Mouse (Mus musculus): ENCODE measurements around the gene BC049352. TPM values are rescaled to one million over a fixed set of nuclear protein-coding genes. Genes with fewer than 3 reads are reported as not detected.

BC049352 gene
- polyA plus RNA-seq, 1 experiment from 2014 or later, result not detected

GRCm38 (mm10) chr9:45251281-45251680 is 69.5 kb downstream of the BC049352 start:
- DNase-seq (ENCODE audit: low spot score) (no peak), ATAC-seq (no peak)
- H3K4me3 ChIP-seq (ENCODE audit: low read depth, low read length), result no peak overlapping the region
- 89% methylated on average over 3 of the region's 3 CpGs for WGBS
- H3K27me3 ChIP-seq (replicated peaks; ENCODE audit: control insufficient read depth, insufficient read depth, low read length), result no peaks in the 10 kb centered on the region
- no peak overlapping the region for H3K27ac ChIP-seq (ENCODE audit: low read depth, low read length)
- no peak overlapping the region for H3K9ac ChIP-seq (ENCODE audit: low read length)
- no peaks in the 10 kb centered on the region for H3K9me3 ChIP-seq (replicated peaks; ENCODE audit: control insufficient read depth, low read length)
- H3K4me1 ChIP-seq (ENCODE audit: control insufficient read depth, insufficient read depth, low read length), result no peaks in the 10 kb centered on the region
- H3K36me3 ChIP-seq (ENCODE audit: control insufficient read depth, insufficient read depth, low read length), result no peaks in the 10 kb centered on the region
- no peak overlapping the region for H3K4me2 ChIP-seq (ENCODE audit: low read length)

GRCm38 (mm10) chr9:45251990-45252389 is 70.2 kb downstream of the BC049352 start:
- H3K36me3 ChIP-seq (ENCODE audit: control insufficient read depth, insufficient read depth, low read length), result no peaks in the 10 kb centered on the region
- 80% methylated on average over 4 of the region's 4 CpGs for WGBS
- ATAC-seq, result no peak
- DNase-seq (ENCODE audit: low spot score), result no peak
- no peak overlapping the region for H3K4me3 ChIP-seq (ENCODE audit: low read depth, low read length)
- no peaks in the 10 kb centered on the region for H3K4me1 ChIP-seq (ENCODE audit: control insufficient read depth, insufficient read depth, low read length)
- no peak overlapping the region for H3K4me2 ChIP-seq (ENCODE audit: low read length)
- H3K9me3 ChIP-seq (replicated peaks; ENCODE audit: control insufficient read depth, low read length), result no peaks in the 10 kb centered on the region
- H3K9ac ChIP-seq (ENCODE audit: low read length), result no peak overlapping the region
- H3K27ac ChIP-seq (ENCODE audit: low read depth, low read length), result no peak overlapping the region
- H3K27me3 ChIP-seq (replicated peaks; ENCODE audit: control insufficient read depth, insufficient read depth, low read length), result no peaks in the 10 kb centered on the region

GRCm38 (mm10) chr9:45252395-45252794 is 70.6 kb downstream of the BC049352 start:
- no peaks in the 10 kb centered on the region for H3K4me1 ChIP-seq (ENCODE audit: control insufficient read depth, insufficient read depth, low read length)
- H3K9me3 ChIP-seq (replicated peaks; ENCODE audit: control insufficient read depth, low read length), result no peaks in the 10 kb centered on the region
- WGBS, result 72% methylated on average over 6 of the region's 6 CpGs
- no peak for DNase-seq (ENCODE audit: low spot score)
- no peak overlapping the region for H3K4me3 ChIP-seq (ENCODE audit: low read depth, low read length)
- no peaks in the 10 kb centered on the region for H3K27me3 ChIP-seq (replicated peaks; ENCODE audit: control insufficient read depth, insufficient read depth, low read length)
- no peak overlapping the region for H3K27ac ChIP-seq (ENCODE audit: low read depth, low read length)
- no peak overlapping the region for H3K4me2 ChIP-seq (ENCODE audit: low read length)
- H3K9ac ChIP-seq (ENCODE audit: low read length), result no peak overlapping the region
- ATAC-seq, result no peak
- H3K36me3 ChIP-seq (ENCODE audit: control insufficient read depth, insufficient read depth, low read length), result no peaks in the 10 kb centered on the region

GRCm38 (mm10) chr9:45254021-45254420 is 72.2 kb downstream of the BC049352 start:
- Histone ChIP-seq H3K36me3 (ENCODE audit: control insufficient read depth, insufficient read depth, low read length) (no peaks in the 10 kb centered on the region), H3K27ac (ENCODE audit: low read depth, low read length) (no peak overlapping the region), H3K9me3 (replicated peaks; ENCODE audit: control insufficient read depth, low read length) (no peaks in the 10 kb centered on the region), H3K4me1 (ENCODE audit: control insufficient read depth, insufficient read depth, low read length) (no peaks in the 10 kb centered on the region), H3K9ac (ENCODE audit: low read length) (no peak overlapping the region), H3K27me3 (replicated peaks; ENCODE audit: control insufficient read depth, insufficient read depth, low read length) (no peaks in the 10 kb centered on the region), H3K4me2 (ENCODE audit: low read length) (no peak overlapping the region), H3K4me3 (ENCODE audit: low read depth, low read length) (no peak overlapping the region)
- no peak for DNase-seq (ENCODE audit: low spot score)
- no peak for ATAC-seq
- 57% methylated on average over 6 of the region's 6 CpGs for WGBS

GRCm38 (mm10) chr9:45254605-45255004 is 72.8 kb downstream of the BC049352 start:
- DNase-seq (ENCODE audit: low spot score), result no peak
- no peaks in the 10 kb centered on the region for H3K9me3 ChIP-seq (replicated peaks; ENCODE audit: control insufficient read depth, low read length)
- WGBS, result 63% methylated on average over 4 of the region's 4 CpGs
- no peak overlapping the region for H3K4me3 ChIP-seq (ENCODE audit: low read depth, low read length)
- no peak overlapping the region for H3K4me2 ChIP-seq (ENCODE audit: low read length)
- no peaks in the 10 kb centered on the region for H3K27me3 ChIP-seq (replicated peaks; ENCODE audit: control insufficient read depth, insufficient read depth, low read length)
- H3K9ac ChIP-seq (ENCODE audit: low read length), result no peak overlapping the region
- no peak for ATAC-seq
- no peak overlapping the region for H3K27ac ChIP-seq (ENCODE audit: low read depth, low read length)
- H3K4me1 ChIP-seq (ENCODE audit: control insufficient read depth, insufficient read depth, low read length), result no peaks in the 10 kb centered on the region
- no peaks in the 10 kb centered on the region for H3K36me3 ChIP-seq (ENCODE audit: control insufficient read depth, insufficient read depth, low read length)

- no peaks in the 10 kb centered on the region for H3K4me1 ChIP-seq (ENCODE audit: control insufficient read depth, insufficient read depth, low read length)
- no peaks in the 10 kb centered on the region for H3K9me3 ChIP-seq (replicated peaks; ENCODE audit: control insufficient read depth, low read length)
- ATAC-seq (no peak), DNase-seq (ENCODE audit: low spot score) (no peak)
- no peak overlapping the region for H3K27ac ChIP-seq (ENCODE audit: low read depth, low read length)
- no peaks in the 10 kb centered on the region for H3K36me3 ChIP-seq (ENCODE audit: control insufficient read depth, insufficient read depth, low read length)
- 96% methylated on average over 4 of the region's 4 CpGs for WGBS
- H3K27me3 ChIP-seq (replicated peaks; ENCODE audit: control insufficient read depth, insufficient read depth, low read length), result no peaks in the 10 kb centered on the region
- H3K4me3 ChIP-seq (ENCODE audit: low read depth, low read length), result no peak overlapping the region
- H3K9ac ChIP-seq (ENCODE audit: low read length), result no peak overlapping the region
- H3K4me2 ChIP-seq (ENCODE audit: low read length), result no peak overlapping the region
Measured at GRCm38 (mm10) chr9:45255431-45255830, 73.6 kb downstream of the BC049352 start.

- H3K36me3 ChIP-seq (ENCODE audit: control insufficient read depth, insufficient read depth, low read length), result no peaks in the 10 kb centered on the region
- no peaks in the 10 kb centered on the region for H3K9me3 ChIP-seq (replicated peaks; ENCODE audit: control insufficient read depth, low read length)
- no peak overlapping the region for H3K9ac ChIP-seq (ENCODE audit: low read length)
- no peak for ATAC-seq
- H3K4me2 ChIP-seq (ENCODE audit: low read length), result no peak overlapping the region
- 87% methylated on average over 5 of the region's 5 CpGs for WGBS
- DNase-seq (ENCODE audit: low spot score), result no peak
- no peaks in the 10 kb centered on the region for H3K4me1 ChIP-seq (ENCODE audit: control insufficient read depth, insufficient read depth, low read length)
- no peak overlapping the region for H3K27ac ChIP-seq (ENCODE audit: low read depth, low read length)
- H3K4me3 ChIP-seq (ENCODE audit: low read depth, low read length), result no peak overlapping the region
- H3K27me3 ChIP-seq (replicated peaks; ENCODE audit: control insufficient read depth, insufficient read depth, low read length), result no peaks in the 10 kb centered on the region
Measured at GRCm38 (mm10) chr9:45255967-45256366, 74.2 kb downstream of the BC049352 start.

GRCm38 (mm10) chr9:45259065-45259464 is 77.3 kb downstream of the BC049352 start:
- H3K9ac ChIP-seq (ENCODE audit: low read length), result no peak overlapping the region
- no peaks in the 10 kb centered on the region for H3K27me3 ChIP-seq (replicated peaks; ENCODE audit: control insufficient read depth, insufficient read depth, low read length)
- DNase-seq (ENCODE audit: low spot score) (no peak), ATAC-seq (no peak)
- H3K27ac ChIP-seq (ENCODE audit: low read depth, low read length), result no peak overlapping the region
- no peak overlapping the region for H3K4me3 ChIP-seq (ENCODE audit: low read depth, low read length)
- 86% methylated on average over 13 of the region's 13 CpGs for WGBS
- no peaks in the 10 kb centered on the region for H3K9me3 ChIP-seq (replicated peaks; ENCODE audit: control insufficient read depth, low read length)
- no peaks in the 10 kb centered on the region for H3K36me3 ChIP-seq (ENCODE audit: control insufficient read depth, insufficient read depth, low read length)
- no peak overlapping the region for H3K4me2 ChIP-seq (ENCODE audit: low read length)
- no peaks in the 10 kb centered on the region for H3K4me1 ChIP-seq (ENCODE audit: control insufficient read depth, insufficient read depth, low read length)

- 52% methylated on average over 4 of the region's 4 CpGs for WGBS
- Histone ChIP-seq H3K27ac (ENCODE audit: low read depth, low read length) (no peak overlapping the region), H3K4me2 (ENCODE audit: low read length) (no peak overlapping the region), H3K4me1 (ENCODE audit: control insufficient read depth, insufficient read depth, low read length) (no peaks in the 10 kb centered on the region), H3K36me3 (ENCODE audit: control insufficient read depth, insufficient read depth, low read length) (no peaks in the 10 kb centered on the region), H3K4me3 (ENCODE audit: low read depth, low read length) (no peak overlapping the region), H3K9me3 (replicated peaks; ENCODE audit: control insufficient read depth, low read length) (no peaks in the 10 kb centered on the region), H3K27me3 (replicated peaks; ENCODE audit: control insufficient read depth, insufficient read depth, low read length) (no peaks in the 10 kb centered on the region), H3K9ac (ENCODE audit: low read length) (no peak overlapping the region)
- DNase-seq (ENCODE audit: low spot score), result no peak
- no peak for ATAC-seq
Measured at GRCm38 (mm10) chr9:45261466-45261865, 79.7 kb downstream of the BC049352 start.
